Mouse (Mus musculus) ES-Bruce4 (cell line): ENCODE data around the gene E330034G19Rik.

ENCODE experiments used
- CTCF ChIP-seq: IDR thresholded peaks from one replicate; pipeline ENCODE4 v1.8.1; 2011; ENCODE audit warnings: low read depth, low read length
- EP300 ChIP-seq: IDR thresholded peaks from 2 replicates; pipeline ENCODE4 v1.6.1; 2011; ENCODE audit warnings: low read depth, low read length; ENCODE audit not compliant: insufficient read depth

DNA sequence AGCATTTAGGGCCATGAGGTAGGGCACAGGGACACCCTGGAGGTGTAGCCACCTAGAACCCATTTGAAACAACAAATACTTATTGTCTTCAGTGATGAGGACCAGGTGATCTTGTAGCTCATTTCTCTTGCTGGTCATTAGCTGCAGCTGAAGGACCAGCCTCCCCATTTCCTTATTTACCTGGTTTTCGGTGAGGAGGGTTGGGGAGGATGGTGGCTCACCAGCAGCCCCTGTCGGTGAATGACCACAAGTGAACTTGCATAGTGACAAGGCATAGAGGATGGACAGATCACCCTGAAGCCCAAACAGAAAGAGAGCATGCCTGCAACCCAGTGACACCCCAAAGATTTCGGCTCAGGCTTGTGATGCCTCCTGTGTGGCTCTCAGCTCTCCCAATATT, 10.7 kb upstream of the E330034G19Rik start:
- TF ChIP-seq CTCF (peak; percentile 16), EP300 (no peak)
